Mouse (Mus musculus) lung, embryonic 16.5 days (tissue): ENCODE data around the gene Ifnl2. TPM values are rescaled to one million over a fixed set of nuclear protein-coding genes. Genes with fewer than 3 reads are reported as not detected.
"Not testable (repeated sequence)": the region's sequence is repeated elsewhere in the genome, so short reads cannot be mapped to it uniquely, and the experiment has no call there.

ENCODE experiments used
- ATAC-seq: fragments of 200-750 bp; cut with Nextera tagmentation; 2 replicates; pipeline ENCODE4 v1.8.0; 2017; ENCODE audit warnings: low read depth, mild to moderate bottlenecking, moderate library complexity
- H3K27ac ChIP-seq: fragments of 300-500 bp; sonication (generic); 2 replicates; pipeline ENCODE4 v1.5.1; 2014; ENCODE audit warnings: mild to moderate bottlenecking, control low read depth, low read length
- H3K27me3 ChIP-seq: fragments of 300-500 bp; sonication (generic); 2 replicates; pipeline ENCODE4 v1.6.1; 2014; ENCODE audit warnings: low read depth, low read length, mixed read lengths; ENCODE audit not compliant: control insufficient read depth, insufficient read depth
- H3K36me3 ChIP-seq: fragments of 300-500 bp; sonication (generic); 2 replicates; pipeline ENCODE4 v1.6.1; 2014; ENCODE audit warnings: low read length; ENCODE audit not compliant: control insufficient read depth, insufficient read depth
- H3K4me1 ChIP-seq: fragments of 300-500 bp; sonication (generic); replicated peaks from 2 replicates; pipeline ENCODE4 v1.6.1; 2014; ENCODE audit warnings: low read length, mixed read lengths; ENCODE audit not compliant: control insufficient read depth, insufficient read depth
- H3K4me2 ChIP-seq: fragments of 300-500 bp; sonication (generic); 2 replicates; pipeline ENCODE4 v1.6.1; 2014; ENCODE audit warnings: low read depth, low read length, control low read depth
- H3K4me3 ChIP-seq: fragments of 300-500 bp; sonication (generic); 2 replicates; pipeline ENCODE4 v1.5.1; 2014; ENCODE audit warnings: mild to moderate bottlenecking, low read length, control low read depth
- H3K9ac ChIP-seq: fragments of 300-500 bp; sonication (generic); 2 replicates; pipeline ENCODE4 v1.6.1; 2014; ENCODE audit warnings: low read length, control low read depth
- H3K9me3 ChIP-seq: fragments of 300-500 bp; sonication (generic); 2 replicates; pipeline ENCODE4 v1.6.1; 2016; ENCODE audit warnings: low read length; ENCODE audit not compliant: control insufficient read depth
- WGBS: fragments of 180-500 bp; shearing (Covaris S2); extraction: QIAGEN DNeasy Blood & Tissue Kit; methylation state at CpG from one replicate; pipeline ENCODE4 v1.1.7; 2014; 5-methylcytosine and 5-hydroxymethylcytosine counted together
- polyA plus RNA-seq: library from polyadenylated mRNA; unstranded; fragments of >200 nt; fragmentation: Nextera tagmentation; extraction: Ambion mirVana; gene quantifications from 2 replicates; pipeline ENCODE4 v1.2.1, GENCODE M21; 2015

Ifnl2 gene
- polyA plus RNA-seq, 1 experiment from 2014 or later, result not detected

DNA sequence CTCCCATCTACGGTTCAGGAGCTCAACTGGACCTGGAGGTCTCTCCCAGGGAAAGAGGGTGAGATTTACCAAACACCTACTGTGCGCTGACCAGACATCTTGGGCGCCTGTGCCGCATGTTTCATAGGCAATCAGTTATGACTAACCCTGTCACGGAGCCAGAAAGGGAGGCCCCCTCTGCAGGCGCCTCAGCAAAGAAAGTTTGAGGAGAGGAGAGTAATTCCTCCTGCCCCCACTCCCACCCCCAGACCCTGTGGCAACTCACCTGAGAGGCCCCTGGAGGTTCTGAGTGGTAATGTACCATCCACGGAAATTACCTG is 35.6 kb upstream of the Ifnl2 start:
- Histone ChIP-seq H3K27ac (no peak overlapping the region), H3K9ac (no peak overlapping the region), H3K36me3 (no peaks in the 10 kb centered on the region), H3K4me1 (peaks cover 8% of the 10 kb centered on the region; the same call in 1 of the 2 replicates), H3K4me2 (no peak overlapping the region), H3K4me3 (no peak overlapping the region), H3K27me3 (peaks cover 35% of the 10 kb centered on the region), H3K9me3 (no peaks in the 10 kb centered on the region)
- 27% methylated on average over 7 of the region's 7 CpGs for WGBS
- ATAC-seq, result no peak

DNA sequence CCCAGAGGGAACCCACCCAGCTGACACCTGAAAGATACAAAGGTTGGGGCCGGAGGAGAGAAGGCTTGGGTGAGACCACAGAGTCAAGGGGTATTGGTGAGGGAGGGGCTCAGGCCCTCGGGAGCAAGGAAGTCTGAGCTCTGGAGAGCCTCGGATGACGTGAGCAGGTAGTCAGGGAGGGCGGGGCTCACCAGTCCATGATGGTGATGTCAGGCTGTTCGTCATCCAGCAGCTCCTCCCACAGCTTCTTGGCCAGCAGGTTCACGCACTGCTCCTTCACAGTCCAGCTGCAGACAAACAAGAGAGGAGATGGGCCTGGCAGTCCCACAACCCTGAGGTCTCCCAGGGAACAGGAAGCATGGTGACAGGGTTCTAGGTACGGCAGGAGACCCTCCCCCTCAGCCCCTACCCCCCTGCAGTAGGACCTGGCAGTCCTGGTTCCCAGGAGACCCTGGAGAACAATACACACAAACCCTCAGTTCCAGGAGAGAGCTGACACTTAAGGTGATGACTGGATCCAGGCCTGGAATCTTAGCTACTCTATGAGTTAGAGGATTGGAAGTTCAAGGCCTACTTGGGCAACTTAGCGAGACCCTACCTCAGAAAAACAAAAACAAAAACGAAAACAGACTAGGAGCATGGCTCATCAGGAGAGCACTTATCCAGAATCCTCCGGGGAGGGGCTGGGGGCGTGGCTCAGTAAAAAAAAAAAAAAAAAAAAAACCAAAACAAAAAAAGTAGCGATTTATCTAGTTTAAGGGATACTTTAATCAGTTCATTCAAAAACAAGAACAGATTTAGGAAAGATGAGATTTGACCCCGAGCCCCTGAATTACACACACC is 35.0 kb upstream of the Ifnl2 start:
- Histone ChIP-seq H3K4me2 (no peak overlapping the region), H3K27me3 (peaks cover 35% of the 10 kb centered on the region), H3K36me3 (no peaks in the 10 kb centered on the region), H3K9ac (no peak overlapping the region), H3K4me1 (peaks cover 8% of the 10 kb centered on the region; the same call in 1 of the 2 replicates), H3K27ac (no peak overlapping the region), H3K9me3 (no peaks in the 10 kb centered on the region), H3K4me3 (no peak overlapping the region)
- 31% methylated on average over 14 of the region's 14 CpGs for WGBS
- ATAC-seq, result peak; percentile 43; the same call in 1 of the 2 replicates

DNA sequence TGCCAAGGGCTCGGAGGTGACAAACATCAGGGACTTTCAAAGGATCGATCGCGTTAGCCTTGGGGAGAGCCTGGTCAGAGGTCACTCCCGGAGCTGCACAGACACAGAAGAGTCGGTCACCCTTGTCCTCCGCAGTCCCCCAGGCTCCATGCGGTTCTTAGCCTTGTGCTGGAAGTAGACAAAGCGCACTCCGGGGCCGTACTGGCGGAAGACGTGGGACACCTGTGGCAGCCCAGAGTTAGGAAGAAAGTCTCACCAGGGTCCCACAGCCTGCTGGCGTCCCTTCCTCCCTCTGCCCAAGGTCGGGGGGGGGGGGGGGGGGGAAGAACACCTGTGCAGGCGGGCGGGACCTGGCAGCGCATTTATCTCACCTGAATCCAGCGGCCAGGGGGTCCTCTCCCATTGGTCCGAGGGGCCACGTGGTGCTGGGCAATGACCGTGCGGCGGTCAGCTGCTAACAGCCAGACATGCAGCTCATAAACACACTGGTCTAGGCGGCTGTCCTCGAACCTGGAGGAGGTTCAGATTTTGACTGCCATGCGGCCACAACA is 33.9 kb upstream of the Ifnl2 start:
- ATAC-seq, result no peak
- H3K27me3 ChIP-seq, result peaks cover 35% of the 10 kb centered on the region
- H3K4me1 ChIP-seq, result peaks cover 8% of the 10 kb centered on the region; the same call in 1 of the 2 replicates
- peak overlapping the region; percentile 32; the same call in 1 of the 2 replicates for H3K9ac ChIP-seq
- WGBS, result 5% methylated on average over 26 of the region's 27 CpGs
- peak overlapping the region; percentile 50 for H3K4me2 ChIP-seq
- H3K36me3 ChIP-seq, result no peaks in the 10 kb centered on the region
- H3K27ac ChIP-seq, result no peak overlapping the region
- H3K9me3 ChIP-seq, result no peaks in the 10 kb centered on the region
- peak overlapping the region; percentile 26 for H3K4me3 ChIP-seq

DNA sequence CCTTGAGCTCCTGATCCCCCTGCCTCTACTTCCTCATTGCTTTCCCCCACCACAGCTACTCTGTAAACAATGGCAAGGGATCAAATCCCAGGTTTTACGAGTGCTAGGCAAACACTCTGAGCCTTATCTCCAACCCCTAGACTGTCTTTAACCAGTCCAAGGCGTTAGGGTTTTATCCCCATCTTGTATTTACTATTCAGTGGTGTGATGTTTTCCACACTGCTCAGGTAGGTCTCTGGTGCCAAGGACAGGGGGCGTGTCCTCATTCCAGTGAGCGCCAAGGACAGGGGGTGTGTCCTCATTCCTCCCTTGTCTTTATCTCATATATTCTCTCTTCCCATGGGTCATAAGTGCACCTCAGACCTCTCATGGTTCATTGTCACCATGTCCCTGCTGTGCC is 30.3 kb upstream of the Ifnl2 start, which contains the start of gene Sycn:
TSS of gene Sycn (plus strand) at position 360 of the 400 bp plus-strand sequence.
- WGBS, result 45% methylated on average over 4 of the region's 4 CpGs
- no peak within 1 kb of the TSS for H3K9ac ChIP-seq

DNA sequence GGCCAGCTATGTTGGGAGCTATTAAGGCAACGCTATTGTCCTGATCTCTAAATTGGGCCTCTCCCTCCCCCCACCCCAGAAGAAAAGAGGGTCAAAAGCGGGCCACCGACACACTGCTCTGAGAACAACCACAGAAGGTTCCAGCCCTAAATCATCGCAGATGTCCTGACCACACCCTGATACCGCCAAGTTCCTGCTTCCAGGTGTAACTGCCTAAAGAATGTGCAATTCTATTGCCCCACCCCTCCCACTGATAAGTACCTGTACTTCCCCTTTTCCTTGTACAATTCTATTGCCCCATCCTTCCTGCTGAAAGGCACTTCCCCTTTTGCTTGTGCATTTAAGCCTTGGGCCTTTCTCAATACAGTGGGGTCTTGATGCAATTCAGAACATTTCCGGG is 28.6 kb upstream of the Ifnl2 start:
- H3K9ac ChIP-seq, H3K4me2 ChIP-seq, H3K9me3 ChIP-seq, ATAC-seq, H3K27ac ChIP-seq, H3K36me3 ChIP-seq, H3K4me1 ChIP-seq, H3K4me3 ChIP-seq, H3K27me3 ChIP-seq: not testable (repeated sequence)
- 90% methylated on average over 6 of the region's 6 CpGs for WGBS

More for the DNA sequence above, 30.3 kb upstream of the Ifnl2 start, which contains the start of gene Sycn:
- H3K4me1 ChIP-seq, result no peaks in the 10 kb centered on the region
- H3K4me2 ChIP-seq, result no peak within 1 kb of the TSS
- peaks cover 17% of the 10 kb centered on the region for H3K27me3 ChIP-seq
- no peak within 1 kb of the TSS for H3K4me3 ChIP-seq
- no peaks in the 10 kb centered on the region for H3K36me3 ChIP-seq
- ATAC-seq, result no peak
- no peaks in the 10 kb centered on the region for H3K9me3 ChIP-seq
- no peak within 1 kb of the TSS for H3K27ac ChIP-seq

DNA sequence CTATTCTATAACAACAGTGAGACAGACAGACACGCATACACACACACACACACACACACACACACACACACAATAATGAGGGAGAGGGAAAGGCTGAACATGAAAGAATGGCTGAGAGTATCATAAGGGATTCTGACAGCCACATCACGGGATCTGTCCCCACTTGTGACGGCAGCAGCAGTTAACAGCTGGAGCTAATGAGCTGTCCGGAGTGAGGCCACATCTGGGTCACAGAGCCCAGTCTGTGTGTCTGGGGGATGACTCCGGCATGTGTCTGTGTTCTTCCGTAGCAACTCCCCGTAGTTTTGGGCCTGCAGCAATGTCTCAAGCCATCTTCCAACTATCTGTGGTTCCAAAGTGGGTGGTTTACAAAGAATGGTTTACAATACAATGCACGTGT is 21.8 kb upstream of the Ifnl2 start:
- Histone ChIP-seq H3K9ac (no peak overlapping the region), H3K4me3 (no peak overlapping the region), H3K27me3 (no peaks in the 10 kb centered on the region), H3K4me2 (no peak overlapping the region), H3K27ac (0 out of 2 replicates have a peak overlapping the region, but pooled peaks have one; percentile 7), H3K9me3 (no peaks in the 10 kb centered on the region), H3K36me3 (no peaks in the 10 kb centered on the region), H3K4me1 (no peaks in the 10 kb centered on the region; the same call in 1 of the 2 replicates)
- peak; percentile 93 for ATAC-seq
- 61% methylated on average over 8 of the region's 8 CpGs for WGBS

DNA sequence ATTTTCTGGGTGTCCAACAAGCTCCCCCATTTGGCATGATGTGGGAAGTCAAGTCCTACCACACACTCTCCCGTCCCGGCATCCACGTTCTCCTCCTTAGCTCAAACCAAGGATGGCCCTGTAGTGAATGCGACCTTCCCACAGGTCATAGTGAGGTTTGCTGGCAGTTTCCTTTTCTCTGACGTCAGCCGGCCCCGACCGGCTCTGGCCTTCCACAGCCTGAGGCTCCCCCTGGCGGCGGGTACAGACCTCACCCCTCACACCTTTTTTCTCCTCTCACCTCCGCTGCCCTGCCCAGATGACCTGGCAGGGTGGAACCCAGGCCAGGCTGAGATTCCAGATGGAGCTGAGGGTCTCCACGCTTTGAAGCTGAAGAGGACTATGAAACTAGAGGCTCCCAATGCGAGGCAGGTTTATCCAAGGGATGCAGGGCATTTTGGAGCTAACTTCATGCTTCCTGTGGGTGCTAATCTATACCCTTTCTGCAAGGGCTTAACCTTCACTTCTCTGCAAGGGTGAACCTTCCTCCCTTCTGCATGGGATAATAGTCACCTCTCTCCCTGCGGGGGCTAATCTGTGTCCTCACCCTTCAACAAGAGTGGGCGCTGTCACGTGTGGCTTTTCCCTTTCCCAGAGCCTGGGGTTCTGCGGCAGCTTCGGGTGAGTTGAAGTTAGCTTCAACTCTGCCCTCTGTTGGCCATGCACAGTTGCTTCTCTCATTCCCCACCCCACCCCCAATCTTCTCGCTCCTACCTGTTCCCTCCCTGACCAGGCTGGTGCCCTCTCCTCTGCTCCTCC is 17.9 kb upstream of the Ifnl2 start:
- peak; percentile 59 for ATAC-seq
- no peaks in the 10 kb centered on the region; the same call in 1 of the 2 replicates for H3K4me1 ChIP-seq
- H3K36me3 ChIP-seq, result no peaks in the 10 kb centered on the region
- H3K27me3 ChIP-seq, result no peaks in the 10 kb centered on the region
- 5% methylated on average over 19 of the region's 19 CpGs for WGBS
- no peak overlapping the region for H3K9ac ChIP-seq
- no peak overlapping the region for H3K4me3 ChIP-seq
- H3K9me3 ChIP-seq, result no peaks in the 10 kb centered on the region
- H3K27ac ChIP-seq, result no peak overlapping the region
- no peak overlapping the region for H3K4me2 ChIP-seq

DNA sequence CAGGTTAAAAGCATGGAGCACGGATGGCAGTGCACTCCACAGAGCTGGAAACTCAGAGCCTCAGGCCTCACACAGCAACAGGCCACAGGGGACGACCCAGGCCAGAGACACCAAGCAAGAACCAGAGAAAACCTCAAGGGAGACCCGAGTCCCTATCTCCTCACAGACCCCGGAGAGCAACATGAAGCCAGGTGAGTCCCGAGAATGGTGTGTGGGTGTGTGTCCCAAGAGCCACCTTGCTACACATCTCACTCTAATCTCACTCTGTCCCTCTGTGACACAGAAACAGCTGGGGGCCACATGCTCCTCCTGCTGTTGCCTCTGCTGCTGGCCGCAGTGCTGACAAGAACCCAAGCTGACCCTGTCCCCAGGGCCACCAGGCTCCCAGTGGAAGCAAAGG is 12.3 kb upstream of the Ifnl2 start, which contains the start of gene Ifnl3:
TSS of gene Ifnl3 (plus strand) at position 301 of the 400 bp plus-strand sequence.
- H3K27me3 ChIP-seq, H3K36me3 ChIP-seq, H3K27ac ChIP-seq, ATAC-seq, H3K9ac ChIP-seq, H3K9me3 ChIP-seq, H3K4me2 ChIP-seq, H3K4me1 ChIP-seq, H3K4me3 ChIP-seq: not testable (repeated sequence)
- 62% methylated on average over 5 of the region's 6 CpGs for WGBS

DNA sequence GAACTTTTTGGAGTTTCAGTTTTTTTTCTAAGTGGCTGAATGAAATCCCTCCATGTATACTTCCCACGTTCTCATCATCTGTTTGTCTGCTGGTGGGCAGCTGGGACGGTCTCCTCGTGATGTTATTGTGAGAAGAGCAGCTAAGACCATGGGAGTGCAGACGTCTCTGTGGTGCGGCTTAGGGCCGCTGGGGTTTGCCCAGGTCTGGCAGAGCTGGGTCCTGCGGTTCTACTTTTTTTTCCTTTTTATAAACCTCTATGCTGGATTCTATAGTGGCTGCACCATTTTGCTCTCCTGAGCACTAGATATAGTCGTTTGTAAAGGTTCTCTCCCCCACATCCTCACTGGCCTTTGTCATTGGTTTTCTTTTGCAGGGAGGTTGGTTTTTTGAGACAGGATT is 1.2 kb upstream of the Ifnl2 start:
- Histone ChIP-seq H3K9ac (no peak overlapping the region), H3K4me3 (no peak overlapping the region), H3K4me2 (no peak overlapping the region), H3K9me3 (no peaks in the 10 kb centered on the region), H3K4me1 (no peaks in the 10 kb centered on the region), H3K27me3 (no peaks in the 10 kb centered on the region), H3K27ac (no peak overlapping the region), H3K36me3 (no peaks in the 10 kb centered on the region)
- 64% methylated on average over 8 of the region's 8 CpGs for WGBS
- ATAC-seq, result no peak
